Mouse (Mus musculus): ENCODE results near the gene Neurl3. TPM values are rescaled to one million over a fixed set of nuclear protein-coding genes. Genes with fewer than 3 reads are reported as not detected.

Neurl3 gene
- total RNA-seq, 2 experiments from 2014 or later = 0.40 to 0.50 TPM

- no peak for TF ChIP-seq CTCF (IDR thresholded peaks at IDR 0.05)
- H3K4me3 ChIP-seq = no peak overlapping the region
- intact Hi-C loops (cut with DNase I) = no loop called here
- DNase-seq (ENCODE audit: extremely low spot score in 1 of 2, low spot score in 2 of 2) = no peak
- no peak overlapping the region for H3K27ac ChIP-seq
Observed at GRCm38 (mm10) chr1:36251426-36251825, 23.1 kb downstream of the Neurl3 start.

GRCm38 (mm10) chr1:36246688-36247087 is 27.8 kb downstream of the Neurl3 start:
- Histone ChIP-seq H3K27ac (no peak overlapping the region), H3K4me3 (no peak overlapping the region)
- intact Hi-C loops (cut with DNase I) = no loop called here
- no peak for DNase-seq (ENCODE audit: extremely low spot score in 1 of 2, low spot score in 2 of 2)
- TF ChIP-seq CTCF (IDR thresholded peaks at IDR 0.05) = no peak

- intact Hi-C loops (cut with DNase I) = no loop called here
Observed at GRCm38 (mm10) chr1:36244828-36245215, 29.7 kb downstream of the Neurl3 start.

GRCm38 (mm10) chr1:36244058-36244827 is 30.2 kb downstream of the Neurl3 start, which contains the start of gene Uggt1:
TSS of gene Uggt1 (minus strand) at chr1:36244720.
- H3K4me3 ChIP-seq = peak within 1 kb of the TSS; percentile 95
- intact Hi-C loops (cut with DNase I) = no loop called here
- no peak for TF ChIP-seq CTCF (IDR thresholded peaks at IDR 0.05)
- peak; percentile 90 to 91 for DNase-seq (ENCODE audit: extremely low spot score in 1 of 2, low spot score in 2 of 2)
- H3K27ac ChIP-seq = peak within 1 kb of the TSS; percentile 68

More at GRCm38 (mm10) chr1:36244828-36245215, 29.7 kb downstream of the Neurl3 start:
- TF ChIP-seq CTCF (IDR thresholded peaks at IDR 0.05) = no peak
- H3K27ac ChIP-seq = no peak overlapping the region
- DNase-seq (ENCODE audit: extremely low spot score in 1 of 2, low spot score in 2 of 2) = no peak
- no peak overlapping the region; the same call in 1 of the 2 replicates for H3K4me3 ChIP-seq

GRCm38 (mm10) chr1:36243447-36244057 is 30.9 kb downstream of the Neurl3 start:
- DNase-seq (ENCODE audit: extremely low spot score in 1 of 2, low spot score in 2 of 2) = no peak
- TF ChIP-seq CTCF (IDR thresholded peaks at IDR 0.05) = no peak
- intact Hi-C loops (cut with DNase I) = no loop called here
- Histone ChIP-seq H3K27ac (peak overlapping the region; percentile 68), H3K4me3 (peak overlapping the region; percentile 95)

- intact Hi-C loops (cut with DNase I) = no loop called here
- H3K27ac ChIP-seq = no peak overlapping the region
- TF ChIP-seq CTCF (IDR thresholded peaks at IDR 0.05) = no peak
- H3K4me3 ChIP-seq = no peak overlapping the region
- DNase-seq (ENCODE audit: extremely low spot score in 1 of 2, low spot score in 2 of 2) = no peak
Observed at GRCm38 (mm10) chr1:36241903-36242429, 32.5 kb downstream of the Neurl3 start.

- intact Hi-C loops (cut with DNase I) = no loop called here
- DNase-seq (ENCODE audit: extremely low spot score in 1 of 2, low spot score in 2 of 2) = no peak
- Histone ChIP-seq H3K4me3 (no peak overlapping the region), H3K27ac (no peak overlapping the region)
- TF ChIP-seq CTCF (IDR thresholded peaks at IDR 0.05) = no peak
Observed at GRCm38 (mm10) chr1:36240176-36240575, 34.3 kb downstream of the Neurl3 start.

- no peak for TF ChIP-seq CTCF (IDR thresholded peaks at IDR 0.05)
- intact Hi-C loops (cut with DNase I) = no loop called here
- H3K27ac ChIP-seq = no peak overlapping the region
- no peak overlapping the region for H3K4me3 ChIP-seq
- DNase-seq (ENCODE audit: extremely low spot score in 1 of 2, low spot score in 2 of 2) = no peak
Observed at GRCm38 (mm10) chr1:36239396-36239795, 35.1 kb downstream of the Neurl3 start.

- DNase-seq (ENCODE audit: extremely low spot score in 1 of 2, low spot score in 2 of 2) = no peak
- no peak overlapping the region for H3K27ac ChIP-seq
- intact Hi-C loops (cut with DNase I) = no loop called here
- no peak for TF ChIP-seq CTCF (IDR thresholded peaks at IDR 0.05)
- no peak overlapping the region for H3K4me3 ChIP-seq
Observed at GRCm38 (mm10) chr1:36235855-36236254, 38.6 kb downstream of the Neurl3 start.

- intact Hi-C loops (cut with DNase I) = no loop called here
- no peak overlapping the region for H3K27ac ChIP-seq
- TF ChIP-seq CTCF (IDR thresholded peaks at IDR 0.05) = no peak
- no peak for DNase-seq (ENCODE audit: extremely low spot score in 1 of 2, low spot score in 2 of 2)
- H3K4me3 ChIP-seq = no peak overlapping the region
Observed at GRCm38 (mm10) chr1:36235057-36235639, 39.3 kb downstream of the Neurl3 start.

- no peak for DNase-seq (ENCODE audit: extremely low spot score in 1 of 2, low spot score in 2 of 2)
- Histone ChIP-seq H3K27ac (no peak overlapping the region), H3K4me3 (no peak overlapping the region)
- intact Hi-C loops (cut with DNase I) = no loop called here
- TF ChIP-seq CTCF (IDR thresholded peaks at IDR 0.05) = no peak
Observed at GRCm38 (mm10) chr1:36233218-36233617, 41.3 kb downstream of the Neurl3 start.

Measured in left cerebral cortex, adult 2 months (tissue).